ENCODE assay signal across 21 mouse cellular contexts in genomic region chr7:116609406-116609805, GRCm38 (mm10).
"Had no signal": no experiment of that assay in that cellular context is flagged by ENCODE, and none has a peak within 500 bp of the region (broad histone marks: within the 10 kb centered on the region; RNA-seq: fewer than 3 reads in every experiment).

No protein-coding gene starts in this region.

- H3K27me3 ChIP-seq: liver, embryonic 13.5 days; liver, embryonic 15.5 days; lung, embryonic 15.5 days; midbrain, embryonic 13.5 days; midbrain, embryonic 15.5 days; neural tube, embryonic 13.5 days; neural tube, embryonic 15.5 days had no signal

- H3K4me3 ChIP-seq: liver, embryonic 13.5 days; liver, embryonic 15.5 days; lung, embryonic 15.5 days; megakaryocyte, embryonic 14.5 days; midbrain, embryonic 13.5 days; midbrain, embryonic 15.5 days; neural tube, embryonic 13.5 days; neural tube, embryonic 15.5 days had no signal

- DNase-seq: liver, embryonic 13.5 days; liver, postnatal 0 days; lung, adult 2 months; lung, postnatal 14 days; lung, postnatal 36 days; retina, postnatal 1 day; right cerebral cortex, adult 18-20 months; right cerebral cortex, postnatal 25 days; right cerebral cortex, postnatal 4 days; spleen, adult 18-20 months; thymus, adult 18-20 months; thymus, postnatal 25 days; thymus, postnatal 4 days had no signal

- H3K36me3 ChIP-seq: liver, embryonic 13.5 days; liver, embryonic 15.5 days; lung, embryonic 15.5 days; midbrain, embryonic 13.5 days; midbrain, embryonic 15.5 days; neural tube, embryonic 13.5 days; neural tube, embryonic 15.5 days had no signal

- H3K27ac ChIP-seq: liver, embryonic 13.5 days; liver, embryonic 15.5 days; lung, embryonic 15.5 days; macrophage; midbrain, embryonic 13.5 days; midbrain, embryonic 15.5 days; neural tube, embryonic 13.5 days; neural tube, embryonic 15.5 days had no signal
